Mouse (Mus musculus): Measurements from ENCODE around the gene Insrr. TPM values are rescaled to one million over a fixed set of nuclear protein-coding genes. Genes with fewer than 3 reads are reported as not detected.
"Not testable (repeated sequence)": the region's sequence is repeated elsewhere in the genome, so short reads cannot be mapped to it uniquely, and the experiment has no call there.

Insrr gene
- polyA plus RNA-seq, 1 experiment = not detected

DNA sequence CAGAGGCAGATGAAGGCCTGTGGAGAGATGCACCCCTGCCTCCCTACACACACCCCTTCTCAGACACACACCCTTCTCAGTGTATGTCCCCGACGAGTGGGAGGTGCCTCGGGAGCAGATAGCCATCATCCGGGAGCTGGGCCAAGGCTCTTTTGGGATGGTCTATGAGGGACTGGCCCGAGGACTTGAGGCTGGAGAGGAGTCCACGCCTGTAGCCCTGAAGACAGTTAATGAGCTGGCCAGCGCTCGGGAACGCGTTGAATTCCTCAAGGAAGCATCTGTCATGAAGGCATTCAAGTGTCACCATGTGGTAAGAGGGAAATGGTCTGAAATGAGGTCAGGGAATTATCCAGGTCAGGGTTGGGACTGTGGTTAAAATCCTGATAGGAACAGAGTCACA is 16.1 kb downstream of the Insrr start:
- no peaks in the 10 kb centered on the region for H3K9me3 ChIP-seq (ENCODE audit: control insufficient read depth, low read length)
- H3K36me3 ChIP-seq (ENCODE audit: control insufficient read depth) = no peaks in the 10 kb centered on the region
- TF ChIP-seq GATA1 (IDR thresholded peaks at IDR 0.05; ENCODE audit: low read length) (no peak), TAL1 (IDR thresholded peaks at IDR 0.05; ENCODE audit: low read length) (no peak)
- H3K4me1 ChIP-seq (ENCODE audit: control insufficient read depth) = peaks cover 4% of the 10 kb centered on the region; the same call in 1 of the 2 replicates
- H3K4me3 ChIP-seq (replicated peaks) = no peak overlapping the region
- peaks cover 46% of the 10 kb centered on the region for H3K27me3 ChIP-seq (ENCODE audit: control insufficient read depth)

DNA sequence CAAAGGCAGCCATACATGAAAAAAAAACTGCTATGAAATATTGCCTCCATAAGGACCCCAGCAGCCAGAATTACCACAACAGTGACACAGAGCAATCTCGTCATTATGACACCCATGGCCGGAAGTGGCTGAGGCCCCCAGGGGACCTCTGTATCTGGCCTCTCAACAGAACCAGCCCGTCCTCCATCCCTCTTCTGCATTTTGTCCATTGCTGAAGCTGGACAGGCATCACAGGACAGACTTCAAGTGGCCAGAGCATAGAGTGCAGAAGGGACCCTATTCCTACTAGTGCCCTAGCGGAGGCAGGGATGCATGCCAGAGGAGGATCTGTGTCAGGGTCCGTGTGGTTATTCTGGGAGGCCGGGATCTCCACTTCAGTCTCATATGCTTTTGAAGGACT is 19.4 kb downstream of the Insrr start:
- Histone ChIP-seq H3K36me3 (ENCODE audit: control insufficient read depth) (no peaks in the 10 kb centered on the region), H3K9me3 (ENCODE audit: control insufficient read depth, low read length) (no peaks in the 10 kb centered on the region), H3K4me3 (replicated peaks) (no peak overlapping the region), H3K4me1 (ENCODE audit: control insufficient read depth) (peaks cover 2% of the 10 kb centered on the region; the same call in 1 of the 2 replicates), H3K27me3 (ENCODE audit: control insufficient read depth) (peaks cover 19% of the 10 kb centered on the region)
- TF ChIP-seq TAL1 (IDR thresholded peaks at IDR 0.05; ENCODE audit: low read length) = no peak
- TF ChIP-seq GATA1 (IDR thresholded peaks at IDR 0.05; ENCODE audit: low read length) = no peak

DNA sequence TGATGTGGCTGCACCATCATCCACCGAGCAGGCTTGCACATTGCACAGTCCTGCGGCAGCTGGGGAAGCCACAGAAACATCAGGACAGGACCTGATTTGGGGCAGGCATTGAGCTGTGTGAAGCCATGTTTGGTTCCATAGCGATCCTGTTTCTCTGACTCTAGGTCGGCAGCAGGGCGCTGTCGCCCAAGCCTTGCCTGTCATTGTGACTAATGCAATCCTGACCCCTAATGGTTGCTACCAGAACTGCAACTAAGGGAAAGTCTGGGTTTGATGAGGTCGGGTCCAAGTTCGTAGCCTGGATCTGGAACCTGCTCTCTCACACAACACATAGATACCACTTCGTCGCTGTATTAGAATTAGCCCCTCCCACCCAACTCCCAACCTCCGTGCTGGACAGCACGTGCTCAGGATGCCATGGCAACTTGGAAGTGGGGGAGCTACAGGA is 19.9 kb downstream of the Insrr start:
- TF ChIP-seq GATA1 (IDR thresholded peaks at IDR 0.05; ENCODE audit: low read length) = no peak
- TF ChIP-seq TAL1 (IDR thresholded peaks at IDR 0.05; ENCODE audit: low read length) = no peak
- H3K4me3 ChIP-seq (replicated peaks) = no peak overlapping the region

DNA sequence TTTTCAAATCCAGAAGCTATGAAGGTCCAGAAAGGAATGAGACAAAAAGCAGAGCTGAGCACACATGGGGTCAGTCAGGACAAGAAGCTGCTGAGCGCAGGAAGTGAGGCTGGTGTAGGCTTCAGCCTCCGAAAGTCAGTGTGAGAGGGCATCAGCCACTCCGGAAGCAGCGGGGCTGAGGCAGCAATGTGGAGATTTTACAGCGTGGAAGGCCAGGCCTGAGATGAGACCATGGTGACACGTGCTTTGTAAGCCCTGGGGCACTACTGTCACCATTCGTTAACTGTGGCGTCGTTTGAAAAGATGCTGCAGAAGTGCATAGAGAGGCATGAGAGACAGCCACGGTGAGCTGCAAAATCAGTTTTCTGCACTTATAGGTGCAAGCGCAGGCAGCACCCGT is 21.5 kb downstream of the Insrr start:
- Histone ChIP-seq H3K27me3 (ENCODE audit: control insufficient read depth) (peaks cover 11% of the 10 kb centered on the region), H3K36me3 (ENCODE audit: control insufficient read depth) (no peaks in the 10 kb centered on the region), H3K4me3 (replicated peaks) (no peak overlapping the region), H3K4me1 (ENCODE audit: control insufficient read depth) (peaks cover 2% of the 10 kb centered on the region; the same call in 1 of the 2 replicates), H3K9me3 (ENCODE audit: control insufficient read depth, low read length) (no peaks in the 10 kb centered on the region)
- no peak for TF ChIP-seq TAL1 (IDR thresholded peaks at IDR 0.05; ENCODE audit: low read length)

More for the DNA sequence above, 19.9 kb downstream of the Insrr start:
- H3K27me3 ChIP-seq (ENCODE audit: control insufficient read depth) = peaks cover 14% of the 10 kb centered on the region
- no peaks in the 10 kb centered on the region for H3K36me3 ChIP-seq (ENCODE audit: control insufficient read depth)
- H3K4me1 ChIP-seq (ENCODE audit: control insufficient read depth) = peaks cover 2% of the 10 kb centered on the region; the same call in 1 of the 2 replicates
- no peaks in the 10 kb centered on the region for H3K9me3 ChIP-seq (ENCODE audit: control insufficient read depth, low read length)

DNA sequence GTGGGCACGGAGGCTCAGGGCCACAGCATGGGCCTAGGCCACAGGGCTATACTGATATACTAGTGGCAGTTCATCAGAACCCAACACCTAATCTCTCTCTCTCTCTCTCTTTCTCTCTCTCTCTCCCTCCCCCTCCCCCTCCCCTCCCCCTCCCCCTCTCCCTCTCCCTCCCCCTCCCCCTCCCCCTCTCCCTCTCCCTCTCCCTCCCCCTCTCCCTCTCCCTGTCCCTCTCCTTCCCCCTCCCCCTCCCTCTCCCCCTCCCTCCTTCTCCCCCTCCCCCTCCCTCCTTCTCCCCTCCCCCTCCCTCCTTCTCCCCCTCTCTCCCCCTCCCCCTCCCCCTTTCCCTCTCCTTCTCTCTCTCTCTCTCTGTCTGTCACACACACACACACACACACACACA is 27.5 kb downstream of the Insrr start, which contains the start of gene Pear1:
Pear1 (minus strand) TSS at position 101 of the 400 bp plus-strand sequence.
- not testable (repeated sequence) for H3K27me3 ChIP-seq (ENCODE audit: control insufficient read depth); H3K4me1 ChIP-seq (ENCODE audit: control insufficient read depth); H3K36me3 ChIP-seq (ENCODE audit: control insufficient read depth); H3K9me3 ChIP-seq (ENCODE audit: control insufficient read depth, low read length); H3K4me3 ChIP-seq (replicated peaks)

DNA sequence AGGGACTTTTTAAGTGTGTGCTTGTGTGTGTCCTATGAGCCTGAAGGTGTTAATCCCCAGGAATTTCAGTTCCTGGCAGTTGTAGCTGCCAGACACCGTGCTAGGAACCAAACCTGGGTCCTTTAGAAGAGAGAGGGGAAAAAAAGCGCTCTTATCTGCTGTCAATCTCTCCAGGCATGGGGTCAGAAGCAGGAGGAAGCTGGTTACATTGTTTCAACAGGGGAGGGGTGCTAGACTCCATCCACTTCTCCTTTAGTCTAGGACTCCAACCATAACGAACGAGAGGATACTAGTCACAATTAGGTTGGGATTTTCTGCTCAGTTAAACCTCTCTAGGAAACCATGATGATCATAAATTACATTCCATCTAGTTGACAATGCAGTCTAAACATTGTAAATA is 31.7 kb downstream of the Insrr start:
- Histone ChIP-seq H3K27me3 (ENCODE audit: control insufficient read depth) (no peaks in the 10 kb centered on the region), H3K4me1 (ENCODE audit: control insufficient read depth) (no peaks in the 10 kb centered on the region), H3K9me3 (ENCODE audit: control insufficient read depth, low read length) (no peaks in the 10 kb centered on the region), H3K36me3 (ENCODE audit: control insufficient read depth) (no peaks in the 10 kb centered on the region), H3K4me3 (replicated peaks) (no peak overlapping the region)
- no peak for TF ChIP-seq TAL1 (IDR thresholded peaks at IDR 0.05; ENCODE audit: low read length)
- no peak for TF ChIP-seq GATA1 (IDR thresholded peaks at IDR 0.05; ENCODE audit: low read length)

DNA sequence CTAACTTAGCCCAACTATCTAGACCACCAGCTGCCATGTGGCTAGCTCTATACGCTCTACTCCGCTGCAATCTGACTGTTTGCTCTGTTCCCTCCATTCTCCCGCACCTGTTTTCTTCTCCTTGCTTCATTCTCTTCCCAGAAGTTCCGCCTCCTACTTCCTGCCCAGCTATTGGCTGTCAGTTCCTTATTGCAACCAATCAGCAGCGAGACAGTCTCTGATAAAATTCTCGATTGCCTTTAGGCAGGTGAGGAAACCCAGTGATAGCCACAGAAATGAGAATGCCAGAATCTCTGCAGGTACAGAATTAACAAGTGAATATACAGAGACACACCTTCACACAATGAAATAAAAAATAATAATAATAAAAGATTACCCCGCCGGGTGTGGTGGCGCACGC is 32.3 kb downstream of the Insrr start:
- H3K9me3 ChIP-seq (ENCODE audit: control insufficient read depth, low read length) = no peaks in the 10 kb centered on the region
- TF ChIP-seq GATA1 (IDR thresholded peaks at IDR 0.05; ENCODE audit: low read length) (no peak), TAL1 (IDR thresholded peaks at IDR 0.05; ENCODE audit: low read length) (no peak)
- H3K36me3 ChIP-seq (ENCODE audit: control insufficient read depth) = no peaks in the 10 kb centered on the region
- H3K4me3 ChIP-seq (replicated peaks) = no peak overlapping the region
- no peaks in the 10 kb centered on the region for H3K4me1 ChIP-seq (ENCODE audit: control insufficient read depth)
- H3K27me3 ChIP-seq (ENCODE audit: control insufficient read depth) = no peaks in the 10 kb centered on the region

DNA sequence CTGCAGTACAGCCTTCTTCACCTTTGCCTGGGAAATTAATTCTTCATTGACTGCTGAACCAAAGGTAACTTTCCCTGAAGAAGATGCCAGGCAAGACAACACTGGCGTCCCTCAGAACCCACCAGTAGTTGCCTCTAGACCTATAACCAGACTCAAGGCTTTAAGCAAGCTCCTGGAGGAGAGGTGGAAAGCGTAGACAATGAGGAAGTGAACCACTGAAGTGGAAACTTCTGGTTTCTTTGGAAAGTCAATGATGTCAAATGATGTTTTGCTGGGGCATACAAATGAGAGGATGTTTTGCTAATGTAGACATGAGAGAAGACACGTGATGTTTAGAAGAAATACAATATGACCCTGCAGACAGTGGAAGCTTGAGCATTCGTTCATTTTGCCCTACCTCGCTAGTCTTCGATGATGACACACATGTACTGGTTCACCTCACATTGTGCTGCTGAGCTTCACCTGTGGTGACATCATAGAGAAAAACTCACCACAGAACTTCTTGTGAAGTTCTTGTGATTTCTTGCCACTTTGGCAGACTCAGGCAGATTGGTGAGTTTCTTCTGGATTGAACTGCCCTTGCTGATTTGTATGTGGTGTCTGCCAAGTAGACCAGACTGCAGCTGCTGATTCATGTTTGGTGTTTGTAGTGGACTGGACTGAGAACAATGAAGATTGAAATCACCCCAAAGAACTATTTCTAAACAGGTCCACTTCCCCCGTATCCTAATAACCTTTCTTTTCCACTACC is 35.5 kb downstream of the Insrr start:
- Histone ChIP-seq H3K27me3 (ENCODE audit: control insufficient read depth) (no peaks in the 10 kb centered on the region), H3K4me3 (replicated peaks) (no peak overlapping the region), H3K36me3 (ENCODE audit: control insufficient read depth) (no peaks in the 10 kb centered on the region), H3K9me3 (ENCODE audit: control insufficient read depth, low read length) (no peaks in the 10 kb centered on the region), H3K4me1 (ENCODE audit: control insufficient read depth) (no peaks in the 10 kb centered on the region)
- TF ChIP-seq GATA1 (IDR thresholded peaks at IDR 0.05; ENCODE audit: low read length) (no peak), TAL1 (IDR thresholded peaks at IDR 0.05; ENCODE audit: low read length) (no peak)

DNA sequence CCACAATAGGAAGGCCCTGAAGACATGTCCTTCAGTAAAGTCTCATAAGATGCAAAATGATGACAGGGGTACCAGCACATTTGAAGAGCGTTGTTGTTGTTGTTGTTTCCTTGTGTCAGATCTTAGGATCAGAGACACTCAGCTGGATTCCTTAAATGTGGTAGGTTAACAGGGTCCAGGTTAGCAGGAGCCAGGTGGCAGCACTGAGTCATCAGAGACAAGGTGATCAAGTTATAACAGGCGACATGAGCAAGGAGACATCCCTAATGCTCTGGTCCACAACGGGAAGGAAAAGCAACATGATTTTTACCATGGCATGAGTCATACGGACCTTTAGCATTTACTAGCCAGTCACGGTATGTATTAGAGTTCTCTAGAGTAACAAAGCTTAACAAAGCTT is 36.7 kb downstream of the Insrr start:
- no peak for TF ChIP-seq GATA1 (IDR thresholded peaks at IDR 0.05; ENCODE audit: low read length)
- no peak for TF ChIP-seq TAL1 (IDR thresholded peaks at IDR 0.05; ENCODE audit: low read length)
- no peaks in the 10 kb centered on the region for H3K27me3 ChIP-seq (ENCODE audit: control insufficient read depth)
- H3K4me3 ChIP-seq (replicated peaks) = no peak overlapping the region
- H3K36me3 ChIP-seq (ENCODE audit: control insufficient read depth) = no peaks in the 10 kb centered on the region
- H3K4me1 ChIP-seq (ENCODE audit: control insufficient read depth) = no peaks in the 10 kb centered on the region
- no peaks in the 10 kb centered on the region for H3K9me3 ChIP-seq (ENCODE audit: control insufficient read depth, low read length)

DNA sequence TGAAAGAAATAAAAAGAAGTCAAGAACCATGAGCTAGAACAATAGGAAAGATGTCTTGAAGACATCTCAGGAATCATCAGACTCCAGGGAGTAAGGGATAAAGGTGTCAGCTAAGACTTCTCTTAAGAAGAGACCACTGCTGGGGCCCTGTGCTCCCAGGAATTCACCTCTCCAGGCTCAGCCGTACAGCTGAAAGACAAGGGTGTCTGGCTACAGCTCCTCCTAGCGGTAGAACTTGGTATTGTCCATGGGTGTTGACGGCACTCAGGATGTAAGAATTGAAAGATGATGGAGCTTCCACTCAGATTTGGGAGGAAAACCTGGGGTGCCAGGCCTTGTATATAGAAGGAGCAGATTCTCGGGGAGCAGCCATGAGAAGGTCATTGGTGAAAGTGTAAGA is 41.9 kb downstream of the Insrr start:
- TF ChIP-seq GATA1 (IDR thresholded peaks at IDR 0.05; ENCODE audit: low read length) (no peak), TAL1 (IDR thresholded peaks at IDR 0.05; ENCODE audit: low read length) (no peak)
- Histone ChIP-seq H3K4me1 (ENCODE audit: control insufficient read depth) (no peaks in the 10 kb centered on the region), H3K27me3 (ENCODE audit: control insufficient read depth) (peaks cover 6% of the 10 kb centered on the region; the same call in 1 of the 2 replicates), H3K9me3 (ENCODE audit: control insufficient read depth, low read length) (no peaks in the 10 kb centered on the region), H3K36me3 (ENCODE audit: control insufficient read depth) (no peaks in the 10 kb centered on the region), H3K4me3 (replicated peaks) (no peak overlapping the region)
